Mouse (Mus musculus) midbrain, embryonic 16.5 days (tissue): Measurements from ENCODE around the gene Akap7. TPM values are rescaled to one million over a fixed set of nuclear protein-coding genes. Genes with fewer than 3 reads are reported as not detected.

ENCODE experiments used
- polyA plus RNA-seq: library from polyadenylated mRNA; unstranded; fragments of >200 nt; fragmentation: Nextera tagmentation; extraction: Ambion mirVana; gene quantifications from 2 replicates; pipeline ENCODE4 v1.2.1, GENCODE M21; 2015

The Akap7 gene
- polyA plus RNA-seq, 1 experiment from 2014 or later, result 63.3 TPM

Other genes with a start within 250 kb of the Akap7 start
- gene Epb41l2, start 51.9 kb upstream of the Akap7 start, polyA plus RNA-seq, result 25.7 and 31.9 TPM in 2 replicates
- gene Smlr1, start 228.4 kb upstream of the Akap7 start, polyA plus RNA-seq, result 0.13 TPM in 1 of 2 replicates, not detected in the other